Mouse (Mus musculus): Measurements from ENCODE around the gene Ifitm5.

DNA sequence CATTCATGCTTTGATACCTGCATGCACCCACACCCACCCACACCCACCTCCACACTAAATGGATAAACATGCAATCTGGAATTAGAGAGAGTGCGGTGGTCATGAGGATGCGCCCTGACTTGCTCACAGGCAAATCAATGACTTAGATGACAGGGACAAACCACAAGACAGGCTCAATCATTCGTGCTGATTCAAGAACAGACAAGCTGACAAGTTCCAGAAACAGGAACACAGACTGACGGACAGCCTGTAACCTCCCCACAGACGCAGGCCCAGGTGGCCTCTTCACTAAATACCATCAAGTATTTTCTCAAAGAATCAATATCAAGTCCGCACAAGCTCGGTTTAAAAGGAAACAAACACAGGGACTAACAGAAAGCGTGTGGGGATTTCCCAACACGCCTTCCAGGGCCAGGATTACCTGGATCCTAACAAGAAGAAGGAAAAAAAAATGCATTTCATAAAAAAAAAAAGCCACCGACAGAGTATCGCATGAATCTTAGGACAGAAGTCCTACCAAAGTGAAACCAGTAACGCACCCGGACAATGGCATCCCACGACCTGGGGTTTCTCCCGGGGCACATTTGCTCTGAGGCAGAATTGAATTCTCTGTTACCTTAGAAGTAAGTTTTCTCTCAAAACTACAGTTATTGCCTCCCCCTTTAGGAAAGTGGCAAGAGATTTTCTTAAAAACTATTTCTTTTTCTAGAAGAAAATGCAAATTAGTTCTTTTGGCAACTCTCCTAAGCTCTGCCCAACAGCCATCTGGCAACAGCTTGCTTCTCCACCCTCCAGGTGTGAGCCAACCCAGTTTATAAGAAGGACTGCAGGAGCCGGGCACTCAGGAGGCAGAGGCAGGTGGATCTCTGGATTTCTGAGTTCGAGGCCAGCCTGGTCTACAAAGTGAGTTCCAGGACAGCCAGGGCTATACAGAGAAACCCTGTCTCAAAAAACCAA, 37.4 kb upstream of the Ifitm5 start:
- TF ChIP-seq CTCF (IDR thresholded peaks at IDR 0.05; ENCODE audit: control insufficient read depth, insufficient read depth, low read length): no peak
- TF ChIP-seq POLR2A (IDR thresholded peaks at IDR 0.05; ENCODE audit: borderline replicate concordance, control insufficient read depth, low read depth, low read length): no peak

Measured in bone marrow, adult 2 months (tissue).